Mouse (Mus musculus): ENCODE measurements around the gene Cbfa2t2. TPM values are rescaled to one million over a fixed set of nuclear protein-coding genes. Genes with fewer than 3 reads are reported as not detected.

The Cbfa2t2 gene
- polyA plus RNA-seq (2012; ENCODE audit: low replicate concordance) = 7.4 and 9.6 TPM in 2 replicates

DNA sequence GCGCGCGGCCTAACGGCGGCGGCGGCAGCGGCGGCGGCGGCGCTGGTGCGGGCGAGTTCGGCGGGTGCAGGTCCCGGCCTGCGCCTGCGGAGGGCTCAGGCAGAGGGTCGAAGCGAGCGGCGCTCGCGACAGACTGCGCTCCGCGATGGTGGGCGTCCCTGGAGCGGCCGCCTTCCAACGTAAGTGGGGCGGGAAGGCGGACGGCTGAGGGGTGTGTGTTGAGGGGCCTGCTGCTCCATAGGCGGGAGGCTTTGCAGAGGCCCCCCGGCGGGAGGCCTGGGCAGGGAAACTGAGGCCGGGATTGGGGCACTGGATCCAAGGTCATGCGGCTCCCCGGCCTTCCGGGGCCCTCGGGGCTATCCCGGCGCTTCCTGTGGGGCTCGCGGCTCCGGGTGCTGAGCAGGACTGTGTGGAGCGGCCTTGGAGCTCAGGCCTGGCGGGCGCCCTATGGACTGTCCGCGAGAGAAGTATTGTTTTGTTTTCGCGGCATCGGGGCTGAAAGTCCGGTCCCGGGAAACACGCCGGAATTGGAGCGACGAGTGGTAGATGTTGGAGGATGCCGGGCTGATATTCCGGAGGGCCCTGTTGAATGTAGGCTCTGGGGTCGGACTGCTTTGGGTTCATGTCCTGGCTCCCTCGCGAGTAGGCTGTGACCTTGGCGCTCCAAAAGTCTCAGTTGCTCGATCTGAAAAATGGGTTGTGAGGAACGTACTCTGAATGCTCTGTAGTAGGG lies at the start of gene Cbfa2t2:
TSS of gene Cbfa2t2 (plus strand) at position 24 of the 733 bp plus-strand sequence.

DNA sequence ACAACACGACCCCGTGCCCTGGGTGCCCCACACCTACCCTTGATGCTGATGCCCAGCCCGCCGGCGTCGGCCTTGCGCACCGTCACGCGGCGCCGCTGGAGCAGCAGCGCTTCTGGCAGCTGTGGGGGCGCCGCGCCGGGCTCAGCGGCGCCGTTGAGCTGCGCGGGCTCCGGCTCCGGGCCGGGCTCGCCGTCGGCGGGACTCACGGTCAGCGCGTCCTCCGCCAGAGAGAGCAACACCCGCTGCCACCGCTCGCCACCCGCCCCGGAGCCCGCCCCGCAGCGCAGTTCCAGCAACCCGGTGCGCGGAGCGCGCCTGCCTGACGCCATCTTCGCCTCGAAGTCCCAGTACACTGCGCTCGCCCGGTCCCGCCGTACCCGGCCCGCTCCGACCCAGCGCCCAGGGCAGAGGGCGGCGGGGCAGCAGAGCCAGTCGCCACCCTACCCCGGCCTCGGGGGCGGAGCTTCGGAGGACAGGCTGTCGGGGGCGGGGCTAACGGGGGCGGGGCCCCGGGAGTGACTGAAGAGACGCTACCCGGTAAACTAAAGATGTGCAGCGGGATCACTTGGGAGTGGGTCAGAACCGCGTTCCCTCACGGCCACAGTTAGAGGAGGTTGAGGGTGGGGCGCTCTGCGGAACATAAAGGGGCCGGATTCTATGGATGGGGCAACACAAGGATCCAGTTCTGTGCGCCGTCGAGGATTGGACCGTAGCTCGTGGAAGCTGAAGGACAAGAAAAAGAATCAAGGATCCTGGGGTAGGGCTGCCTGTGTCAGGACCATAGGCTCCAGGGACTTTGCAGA lies 28.4 kb upstream of the Cbfa2t2 start, which contains the start of gene Snta1:
TSS of gene Snta1 (minus strand) at position 457 of the 803 bp plus-strand sequence.

DNA sequence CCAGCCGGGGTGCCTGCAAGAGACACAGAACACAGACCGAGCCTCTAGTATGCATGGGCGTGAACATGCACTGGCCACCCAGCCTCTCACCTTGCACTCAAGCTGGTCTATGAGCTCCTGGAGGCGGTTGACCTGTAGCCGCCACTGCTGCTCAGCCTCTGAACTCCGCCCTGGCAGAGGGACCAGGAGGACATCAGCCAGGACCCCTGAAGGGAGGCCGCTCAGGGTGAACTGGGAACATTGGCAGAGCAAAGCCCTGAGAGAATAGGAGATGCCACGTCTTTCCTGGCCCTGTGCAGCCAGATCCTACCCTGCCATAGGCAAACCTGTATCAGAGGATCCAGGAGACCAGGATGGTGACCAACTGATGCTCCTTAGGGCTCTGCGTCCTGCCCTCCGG lies 110.4 kb downstream of the Cbfa2t2 start, which contains the start of gene 1700003F12Rik:
TSS of gene 1700003F12Rik (plus strand) at position 375 of the 400 bp plus-strand sequence.

DNA sequence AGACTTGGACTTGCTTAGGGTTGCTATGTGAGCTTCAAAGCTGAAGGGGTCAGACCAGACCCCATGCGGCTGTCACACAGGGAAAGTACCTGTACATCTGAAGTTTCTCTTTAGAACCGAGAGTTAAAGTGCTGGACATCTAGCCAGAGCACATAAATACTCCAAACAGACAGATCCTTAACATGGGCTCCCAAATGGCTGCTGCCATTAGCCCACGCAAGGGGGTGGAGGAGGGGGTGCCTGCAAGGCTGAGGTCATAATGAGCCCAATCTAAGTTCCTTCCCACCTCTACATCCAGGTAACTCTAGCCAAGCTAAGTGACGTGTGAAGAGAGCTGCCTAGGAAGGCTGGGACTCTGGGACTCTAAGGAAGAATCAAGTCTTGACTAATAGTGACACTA lies 115.2 kb downstream of the Cbfa2t2 start, which contains the start of gene Actl10:
TSS of gene Actl10 (plus strand) at position 301 of the 400 bp plus-strand sequence.

DNA sequence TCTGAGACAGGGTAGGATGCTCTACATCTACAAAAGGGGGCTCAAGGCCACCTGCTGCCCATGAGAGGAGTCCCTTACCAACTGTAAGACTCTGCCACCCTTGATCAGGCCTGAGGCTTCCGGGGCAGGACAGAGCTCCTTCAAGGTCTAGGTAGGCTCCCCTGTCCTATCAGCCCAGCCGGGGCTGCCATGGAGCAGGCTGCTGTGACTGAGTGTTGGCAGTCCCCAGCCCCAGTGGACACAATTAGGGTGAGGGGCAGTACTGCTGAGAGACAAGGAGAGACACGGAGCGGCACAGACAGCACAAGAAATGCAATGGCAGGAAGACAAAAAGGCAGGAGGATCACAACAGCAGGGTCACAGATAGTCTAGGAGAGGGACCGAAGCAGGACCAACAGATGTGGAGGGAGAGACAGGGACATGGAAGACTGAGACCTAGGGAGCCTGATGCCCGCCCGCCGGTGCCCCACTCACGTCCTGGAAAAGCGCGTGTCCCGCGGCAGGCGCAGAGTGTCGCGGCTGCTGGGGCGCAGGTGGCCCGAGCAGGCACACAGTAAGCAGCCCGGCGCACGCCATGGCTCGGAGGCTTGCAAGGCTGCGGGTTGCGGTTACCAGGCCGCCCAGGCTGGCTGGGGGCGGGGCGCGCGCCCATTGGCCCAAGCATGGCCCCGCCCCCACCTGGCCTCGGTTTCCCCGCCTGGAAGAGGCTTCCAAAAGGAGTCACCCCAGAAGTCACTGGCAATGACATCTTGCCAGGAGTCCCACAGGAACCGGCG lies 122.2 kb downstream of the Cbfa2t2 start, which contains the start of gene Necab3:
TSS of gene Necab3 (minus strand) at position 627 of the 776 bp plus-strand sequence.

DNA sequence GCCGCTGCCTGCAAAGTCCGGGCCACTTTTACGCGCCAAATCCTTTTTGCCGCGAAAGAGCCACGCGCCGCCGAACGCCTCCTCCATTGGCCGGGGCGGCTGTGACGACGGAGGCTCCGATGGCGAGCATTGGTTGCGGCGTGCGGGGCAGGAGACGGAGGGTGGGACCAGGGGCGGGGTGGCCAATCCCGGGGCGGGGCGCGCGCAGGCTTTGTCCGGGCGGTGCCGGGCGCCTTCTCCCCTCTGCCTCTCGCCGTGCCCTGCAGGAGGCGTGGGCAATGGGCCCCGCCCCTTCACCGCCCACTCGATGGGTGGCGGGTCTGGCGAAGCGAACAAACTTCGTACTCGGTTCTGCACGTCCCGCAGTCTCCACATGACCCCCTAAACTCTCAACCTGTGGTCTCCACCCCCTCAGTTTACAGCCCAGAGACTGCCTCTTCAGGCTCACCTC lies 133.6 kb downstream of the Cbfa2t2 start, which contains the start of gene E2f1:
TSS of gene E2f1 (minus strand) at position 57 of the 451 bp plus-strand sequence.

Other genes starting within 250 kb of the Cbfa2t2 start
- gene Bpifb1, start 245.7 kb upstream of the Cbfa2t2 start, polyA plus RNA-seq (2012; ENCODE audit: low replicate concordance) = not detected in 2 replicates
- not detected in 2 replicates for gene Bpifb5, start 212.7 kb upstream of the Cbfa2t2 start, polyA plus RNA-seq (2012; ENCODE audit: low replicate concordance)
- not detected in 2 replicates for gene Bpifb9a, start 178.6 kb upstream of the Cbfa2t2 start, polyA plus RNA-seq (2012; ENCODE audit: low replicate concordance)
- not detected in 2 replicates for gene Bpifb9b, start 129.3 kb upstream of the Cbfa2t2 start, polyA plus RNA-seq (2012; ENCODE audit: low replicate concordance)
- gene Cdk5rap1, start 63.5 kb upstream of the Cbfa2t2 start, polyA plus RNA-seq (2012; ENCODE audit: low replicate concordance) = 0.52 and 1.1 TPM in 2 replicates
- 7.3 and 8.9 TPM in 2 replicates for gene Snta1, start 28.4 kb upstream of the Cbfa2t2 start, polyA plus RNA-seq (2012; ENCODE audit: low replicate concordance)
- gene 1700003F12Rik, start 110.6 kb downstream of the Cbfa2t2 start, polyA plus RNA-seq (2012; ENCODE audit: low replicate concordance) = 0.98 and 1.8 TPM in 2 replicates
- 0.09 TPM in 1 of 2 replicates, not detected in the other for gene Actl10, start 115.3 kb downstream of the Cbfa2t2 start, polyA plus RNA-seq (2012; ENCODE audit: low replicate concordance)
- 0.57 and 0.90 TPM in 2 replicates for gene Necab3, start 122.4 kb downstream of the Cbfa2t2 start, polyA plus RNA-seq (2012; ENCODE audit: low replicate concordance)
- gene E2f1, start 133.4 kb downstream of the Cbfa2t2 start, polyA plus RNA-seq (2012; ENCODE audit: low replicate concordance) = 16.4 and 16.7 TPM in 2 replicates
- 4.0 and 9.0 TPM in 2 replicates for gene Pxmp4, start 167.2 kb downstream of the Cbfa2t2 start, polyA plus RNA-seq (2012; ENCODE audit: low replicate concordance)
- gene Zfp341, start 176.8 kb downstream of the Cbfa2t2 start, polyA plus RNA-seq (2012; ENCODE audit: low replicate concordance) = 6.6 and 8.0 TPM in 2 replicates
- gene 4930519P11Rik, start 177.0 kb downstream of the Cbfa2t2 start, polyA plus RNA-seq (2012; ENCODE audit: low replicate concordance) = 1.8 and 6.2 TPM in 2 replicates
- 58.8 and 130 TPM in 2 replicates for gene Chmp4b, start 215.2 kb downstream of the Cbfa2t2 start, polyA plus RNA-seq (2012; ENCODE audit: low replicate concordance)

All from hematopoietic multipotent progenitor cell, adult 10-12 weeks (in vitro differentiated cells).